Mouse (Mus musculus): ENCODE data around the gene Edaradd.

The Edaradd gene

GRCm38 (mm10) chr13:12460881-12461729, 59.1 kb downstream of the Edaradd start:
- peak; percentile 92 for DNase-seq (ENCODE audit: low read depth, low spot score)

- DNase-seq (ENCODE audit: low read depth, low spot score) = peak; percentile 84
Measured at GRCm38 (mm10) chr13:12460443-12460842, 59.8 kb downstream of the Edaradd start.

GRCm38 (mm10) chr13:12456711-12457110, 63.5 kb downstream of the Edaradd start:
- no peak for DNase-seq (ENCODE audit: low read depth, low spot score)

- no peak for DNase-seq (ENCODE audit: low read depth, low spot score)
Measured at GRCm38 (mm10) chr13:12454686-12455390, 65.4 kb downstream of the Edaradd start.

- no peak for DNase-seq (ENCODE audit: low read depth, low spot score)
Measured at GRCm38 (mm10) chr13:12453150-12453549, 67.1 kb downstream of the Edaradd start.

- DNase-seq (ENCODE audit: low read depth, low spot score) = no peak
Measured at GRCm38 (mm10) chr13:12442008-12442587, 78.1 kb downstream of the Edaradd start.

GRCm38 (mm10) chr13:12440813-12441212, 79.4 kb downstream of the Edaradd start:
- no peak for DNase-seq (ENCODE audit: low read depth, low spot score)

GRCm38 (mm10) chr13:12439586-12439985, 80.7 kb downstream of the Edaradd start:
- DNase-seq (ENCODE audit: low read depth, low spot score) = no peak

GRCm38 (mm10) chr13:12433843-12434242, 86.4 kb downstream of the Edaradd start:
- no peak for DNase-seq (ENCODE audit: low read depth, low spot score)

- no peak for DNase-seq (ENCODE audit: low read depth, low spot score)
Measured at GRCm38 (mm10) chr13:12428556-12428955, 91.7 kb downstream of the Edaradd start.

All from CD4-positive, CD25-positive, alpha-beta regulatory T cell, adult 2 months (primary cell).